Mouse (Mus musculus): Measurements from ENCODE around the gene Prex1. TPM values are rescaled to one million over a fixed set of nuclear protein-coding genes. Genes with fewer than 3 reads are reported as not detected.
"Not testable (repeated sequence)": the region's sequence is repeated elsewhere in the genome, so short reads cannot be mapped to it uniquely, and the experiment has no call there.

Gene Prex1
- polyA plus RNA-seq, 1 experiment: 4.7 TPM

DNA sequence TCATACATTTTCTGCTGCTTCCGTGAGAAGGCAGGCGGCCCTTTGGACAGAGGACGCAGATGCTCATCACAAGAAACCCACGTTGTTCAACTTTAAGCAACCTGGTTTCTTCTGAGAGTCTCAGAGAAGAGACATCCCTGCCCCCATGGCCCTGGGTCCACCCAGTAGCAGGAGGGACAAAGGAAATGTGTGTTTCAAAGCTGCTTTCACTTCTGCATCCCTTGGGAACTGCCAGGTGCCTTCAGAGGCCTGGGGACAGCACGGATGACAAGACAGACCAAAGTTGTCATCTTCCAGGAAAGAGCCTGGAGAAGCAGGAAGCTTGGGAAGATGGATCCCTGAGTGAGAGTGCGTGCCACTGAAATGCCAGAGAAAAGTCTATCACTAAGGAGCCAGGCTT is 27.8 kb upstream of the Prex1 start:
- peaks cover 4% of the 10 kb centered on the region; the same call in 1 of the 2 replicates for H3K27me3 ChIP-seq (ENCODE audit: control insufficient read depth)
- H3K4me3 ChIP-seq (replicated peaks): no peak overlapping the region
- no peaks in the 10 kb centered on the region for H3K9me3 ChIP-seq (ENCODE audit: control insufficient read depth, low read length)
- no peaks in the 10 kb centered on the region for H3K36me3 ChIP-seq (ENCODE audit: control insufficient read depth)
- peaks cover 11% of the 10 kb centered on the region for H3K4me1 ChIP-seq (ENCODE audit: control insufficient read depth)
- no peak for TF ChIP-seq TAL1 (IDR thresholded peaks at IDR 0.05; ENCODE audit: low read length)
- no peak for TF ChIP-seq GATA1 (IDR thresholded peaks at IDR 0.05; ENCODE audit: low read length)

DNA sequence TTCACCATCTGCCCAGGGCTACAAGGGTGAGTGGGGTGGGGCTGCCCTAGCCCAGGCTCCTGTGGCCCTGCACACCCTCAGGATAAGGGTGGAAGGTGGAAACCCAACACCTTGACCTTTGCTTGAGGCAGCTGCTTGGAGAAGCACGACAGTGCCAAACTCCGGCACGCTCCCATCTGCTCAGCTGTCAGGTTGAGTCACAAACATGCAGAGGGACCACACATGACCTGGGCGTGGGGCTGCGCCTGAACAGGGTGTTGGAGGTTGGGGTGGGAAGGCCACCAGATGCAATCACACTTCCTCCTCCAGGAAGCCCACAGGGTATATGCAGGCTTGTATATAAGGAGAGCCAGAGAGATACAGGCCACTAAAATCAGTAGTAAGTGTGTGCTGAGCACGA is 26.8 kb upstream of the Prex1 start:
- H3K36me3 ChIP-seq (ENCODE audit: control insufficient read depth): no peaks in the 10 kb centered on the region
- H3K27me3 ChIP-seq (ENCODE audit: control insufficient read depth): peaks cover 4% of the 10 kb centered on the region; the same call in 1 of the 2 replicates
- TF ChIP-seq TAL1 (IDR thresholded peaks at IDR 0.05; ENCODE audit: low read length) (no peak), GATA1 (IDR thresholded peaks at IDR 0.05; ENCODE audit: low read length) (no peak)
- no peak overlapping the region for H3K4me3 ChIP-seq (replicated peaks)
- peaks cover 2% of the 10 kb centered on the region; the same call in 1 of the 2 replicates for H3K4me1 ChIP-seq (ENCODE audit: control insufficient read depth)
- no peaks in the 10 kb centered on the region for H3K9me3 ChIP-seq (ENCODE audit: control insufficient read depth, low read length)

DNA sequence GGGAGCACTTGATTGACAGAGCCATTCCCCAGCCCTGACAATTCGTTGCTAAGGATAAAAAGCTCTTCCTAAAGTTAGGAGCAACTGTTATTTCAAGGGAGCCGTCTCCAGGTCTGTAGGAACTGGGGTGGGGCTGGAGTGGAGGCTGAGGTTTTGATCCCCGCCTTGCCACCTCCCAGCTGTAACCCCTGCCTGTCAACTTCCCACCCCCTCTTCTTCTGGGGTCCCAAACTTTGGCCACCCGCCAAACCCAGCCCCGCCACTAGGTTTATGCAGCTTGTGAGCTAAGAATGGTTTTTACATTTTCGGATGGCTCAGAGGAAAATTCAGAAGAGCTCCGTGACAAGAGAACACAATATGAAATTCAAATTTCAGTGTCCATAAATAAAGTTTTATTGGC is 23.7 kb upstream of the Prex1 start:
- Histone ChIP-seq H3K27me3 (ENCODE audit: control insufficient read depth) (peaks cover 4% of the 10 kb centered on the region; the same call in 1 of the 2 replicates), H3K4me3 (replicated peaks) (no peak overlapping the region), H3K36me3 (ENCODE audit: control insufficient read depth) (no peaks in the 10 kb centered on the region), H3K9me3 (ENCODE audit: control insufficient read depth, low read length) (no peaks in the 10 kb centered on the region), H3K4me1 (ENCODE audit: control insufficient read depth) (no peaks in the 10 kb centered on the region; the same call in 1 of the 2 replicates)
- TF ChIP-seq TAL1 (IDR thresholded peaks at IDR 0.05; ENCODE audit: low read length) (no peak), GATA1 (IDR thresholded peaks at IDR 0.05; ENCODE audit: low read length) (no peak)

DNA sequence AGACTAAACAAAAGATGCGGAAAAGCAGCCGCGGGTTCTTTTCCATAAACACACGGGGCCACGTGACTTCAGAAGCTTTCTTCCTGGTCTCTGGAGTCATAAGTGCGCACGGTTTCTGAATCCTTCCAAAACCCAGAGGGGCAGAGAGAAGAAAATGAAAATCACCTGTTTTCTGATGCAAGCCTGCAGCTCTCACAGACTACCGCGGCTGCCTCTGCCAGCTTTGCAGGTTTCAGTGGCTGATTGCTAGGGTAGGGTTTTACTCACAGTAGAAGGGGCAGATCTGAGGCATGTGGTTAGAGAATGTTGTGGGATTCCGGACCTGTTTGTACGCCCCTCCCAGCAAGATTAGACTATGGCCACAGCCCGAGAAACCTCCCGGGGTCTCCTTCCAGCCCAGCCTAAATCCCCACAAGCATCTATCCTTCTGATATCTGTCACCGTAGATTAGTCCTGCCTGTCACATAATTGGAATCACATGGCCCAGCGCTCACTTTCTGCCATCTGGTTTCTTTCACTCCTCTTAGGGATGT is 21.9 kb upstream of the Prex1 start:
- Histone ChIP-seq H3K4me1 (ENCODE audit: control insufficient read depth) (peaks cover 15% of the 10 kb centered on the region), H3K36me3 (ENCODE audit: control insufficient read depth) (no peaks in the 10 kb centered on the region), H3K9me3 (ENCODE audit: control insufficient read depth, low read length) (peaks cover 4% of the 10 kb centered on the region), H3K4me3 (replicated peaks) (no peak overlapping the region), H3K27me3 (ENCODE audit: control insufficient read depth) (peaks cover 2% of the 10 kb centered on the region; the same call in 1 of the 2 replicates)
- no peak for TF ChIP-seq TAL1 (IDR thresholded peaks at IDR 0.05; ENCODE audit: low read length)

DNA sequence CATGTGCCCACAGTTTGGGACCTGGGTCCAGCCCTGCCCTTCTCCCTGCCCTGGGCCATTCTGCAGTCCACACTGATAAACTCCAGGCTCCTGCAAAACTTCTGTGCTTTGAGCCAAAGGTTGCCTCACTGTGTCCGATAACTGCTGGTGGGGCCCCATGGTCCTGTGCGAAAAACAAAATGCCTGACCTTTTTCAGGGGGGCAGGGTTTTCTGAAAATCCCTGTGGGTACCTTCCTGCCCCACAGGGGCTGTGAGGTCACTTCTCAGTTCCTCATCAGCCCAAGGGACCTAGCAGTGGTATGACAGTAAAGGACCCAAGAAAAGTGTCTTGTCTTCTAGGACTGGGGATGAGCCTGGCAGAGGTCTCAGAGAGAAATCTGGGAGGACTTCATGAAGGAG is 19.2 kb upstream of the Prex1 start:
- Histone ChIP-seq H3K4me3 (replicated peaks) (no peak overlapping the region), H3K36me3 (ENCODE audit: control insufficient read depth) (no peaks in the 10 kb centered on the region), H3K9me3 (ENCODE audit: control insufficient read depth, low read length) (peaks cover 4% of the 10 kb centered on the region), H3K27me3 (ENCODE audit: control insufficient read depth) (no peaks in the 10 kb centered on the region), H3K4me1 (ENCODE audit: control insufficient read depth) (peaks cover 25% of the 10 kb centered on the region)
- no peak for TF ChIP-seq GATA1 (IDR thresholded peaks at IDR 0.05; ENCODE audit: low read length)
- TF ChIP-seq TAL1 (IDR thresholded peaks at IDR 0.05; ENCODE audit: low read length): no peak

DNA sequence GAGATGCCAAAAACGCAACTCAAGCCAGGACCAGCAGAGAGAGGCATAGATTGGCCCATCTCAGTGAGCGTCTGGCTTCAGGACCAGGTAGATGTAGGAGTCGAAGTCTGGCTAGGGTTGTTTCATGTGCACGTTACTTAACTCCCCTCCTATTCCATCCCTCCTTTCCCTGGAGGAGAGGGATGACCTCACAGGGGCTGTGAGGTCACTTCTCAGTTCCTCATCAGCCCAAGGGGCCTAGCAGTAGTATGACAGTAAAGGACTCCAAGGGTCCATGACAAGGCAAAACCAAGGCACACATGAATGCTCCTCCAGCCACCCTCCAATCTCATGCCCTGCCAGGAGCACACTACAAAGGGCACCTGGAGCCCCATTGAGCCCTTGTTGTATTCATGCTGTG is 18.5 kb upstream of the Prex1 start:
- no peak overlapping the region for H3K4me3 ChIP-seq (replicated peaks)
- TF ChIP-seq GATA1 (IDR thresholded peaks at IDR 0.05; ENCODE audit: low read length): no peak
- no peak for TF ChIP-seq TAL1 (IDR thresholded peaks at IDR 0.05; ENCODE audit: low read length)
- H3K36me3 ChIP-seq (ENCODE audit: control insufficient read depth): no peaks in the 10 kb centered on the region
- H3K9me3 ChIP-seq (ENCODE audit: control insufficient read depth, low read length): peaks cover 4% of the 10 kb centered on the region
- H3K27me3 ChIP-seq (ENCODE audit: control insufficient read depth): no peaks in the 10 kb centered on the region
- peaks cover 28% of the 10 kb centered on the region for H3K4me1 ChIP-seq (ENCODE audit: control insufficient read depth)

DNA sequence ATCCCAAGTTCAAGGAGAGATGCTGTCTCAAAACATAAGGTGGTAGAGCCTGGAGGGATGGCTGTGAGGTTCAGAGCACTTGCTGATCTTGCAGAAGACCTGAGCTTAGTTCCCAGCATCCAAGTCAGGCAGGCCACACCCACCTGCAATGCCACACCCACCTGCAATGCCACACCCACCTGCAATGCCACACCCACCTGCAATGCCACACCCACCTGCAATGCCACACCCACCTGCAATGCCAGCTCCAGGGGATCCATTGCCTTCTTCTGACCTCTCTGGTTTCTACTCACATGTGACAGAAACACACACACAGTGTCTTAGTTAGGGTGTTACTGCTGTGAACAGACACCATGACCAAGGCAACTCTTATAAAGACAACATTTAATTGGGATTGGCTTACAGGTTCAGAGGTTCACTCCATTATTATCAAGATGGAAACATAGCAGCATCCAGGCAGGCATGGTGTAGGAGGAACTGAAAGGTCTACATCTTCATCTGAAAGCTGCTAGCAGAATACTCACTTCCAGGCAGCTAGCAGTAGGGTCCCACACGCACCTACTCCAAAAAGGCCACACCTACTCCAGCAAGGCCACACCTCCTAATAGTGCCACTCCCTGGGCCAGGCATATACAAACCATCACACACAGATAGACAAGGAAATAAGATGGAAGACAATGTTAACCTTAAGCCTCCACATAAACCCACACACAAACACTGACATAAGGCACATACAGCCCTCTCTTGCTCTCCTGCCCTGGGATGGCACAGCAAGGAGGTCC is 17.7 kb upstream of the Prex1 start:
- not testable (repeated sequence) for H3K9me3 ChIP-seq (ENCODE audit: control insufficient read depth, low read length); H3K4me3 ChIP-seq (replicated peaks); H3K36me3 ChIP-seq (ENCODE audit: control insufficient read depth); H3K27me3 ChIP-seq (ENCODE audit: control insufficient read depth)
- H3K4me1 ChIP-seq (ENCODE audit: control insufficient read depth): peaks cover 28% of the 10 kb centered on the region

DNA sequence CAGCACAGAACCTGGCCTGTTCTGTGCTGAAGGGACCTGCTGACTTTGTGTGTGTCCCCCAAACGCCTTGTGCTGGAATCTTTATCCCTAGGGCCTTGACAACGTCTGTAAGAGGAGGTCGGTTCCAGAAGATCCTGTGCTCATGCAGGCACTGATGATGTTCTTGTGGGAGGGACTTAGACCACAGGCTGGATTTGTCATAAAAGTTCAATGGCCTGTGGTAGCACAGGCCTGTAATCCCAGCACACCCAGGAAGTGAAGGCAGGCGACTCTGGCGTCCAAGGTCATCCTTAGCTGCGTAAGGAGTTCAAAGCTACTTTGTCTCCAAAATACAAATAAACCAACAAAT is 16.9 kb upstream of the Prex1 start:
- Histone ChIP-seq H3K36me3 (ENCODE audit: control insufficient read depth) (no peaks in the 10 kb centered on the region), H3K4me1 (ENCODE audit: control insufficient read depth) (peaks cover 28% of the 10 kb centered on the region), H3K27me3 (ENCODE audit: control insufficient read depth) (no peaks in the 10 kb centered on the region; the same call in 1 of the 2 replicates), H3K9me3 (ENCODE audit: control insufficient read depth, low read length) (peaks cover 4% of the 10 kb centered on the region), H3K4me3 (replicated peaks) (no peak overlapping the region)
- TF ChIP-seq TAL1 (IDR thresholded peaks at IDR 0.05; ENCODE audit: low read length) (no peak), GATA1 (IDR thresholded peaks at IDR 0.05; ENCODE audit: low read length) (no peak)

DNA sequence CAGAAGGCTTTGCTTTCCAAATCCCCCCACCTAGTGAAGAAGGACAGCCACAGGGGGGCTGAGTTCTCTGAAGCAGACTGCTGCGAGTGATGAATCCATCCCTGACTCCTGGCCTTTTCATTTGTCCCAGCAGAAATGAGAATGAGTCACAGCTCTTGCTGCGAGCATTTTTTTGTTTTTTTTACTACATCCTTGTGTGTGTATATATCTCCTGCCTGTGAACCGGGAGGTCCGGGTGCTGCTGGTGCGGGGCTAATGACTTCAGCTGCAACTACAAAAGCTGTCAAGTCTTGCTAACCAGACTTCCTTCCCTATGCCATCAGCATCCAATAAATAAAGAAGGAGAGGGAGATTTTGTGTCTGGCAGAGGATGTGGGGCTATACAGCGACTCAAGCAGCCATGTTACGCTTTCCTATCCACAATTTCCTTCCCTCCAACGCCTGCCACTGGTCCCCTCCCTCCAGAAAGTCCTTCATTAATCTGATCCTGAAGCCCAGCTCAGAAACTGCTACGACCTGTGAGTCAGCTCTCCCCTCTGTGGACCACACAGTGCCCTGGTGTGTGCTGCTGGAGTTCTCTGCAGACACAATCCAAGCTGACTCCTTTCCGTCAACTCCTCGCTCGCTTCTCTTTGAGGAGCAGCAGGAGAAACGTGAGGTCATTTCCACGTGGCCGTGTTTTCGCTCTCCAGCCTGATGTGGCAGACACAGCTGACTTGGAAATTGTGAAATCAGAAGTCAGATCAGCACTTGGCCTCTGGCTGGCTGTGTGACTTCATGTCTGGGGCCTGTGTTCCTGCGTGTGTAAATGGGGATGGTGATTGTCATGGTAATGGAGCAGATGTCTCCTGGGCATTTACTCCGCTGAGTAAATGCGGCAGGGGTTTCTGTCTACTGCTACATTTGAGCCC is 16.3 kb upstream of the Prex1 start:
- Histone ChIP-seq H3K36me3 (ENCODE audit: control insufficient read depth) (no peaks in the 10 kb centered on the region), H3K4me1 (ENCODE audit: control insufficient read depth) (peaks cover 28% of the 10 kb centered on the region), H3K4me3 (replicated peaks) (no peak overlapping the region), H3K9me3 (ENCODE audit: control insufficient read depth, low read length) (peaks cover 4% of the 10 kb centered on the region), H3K27me3 (ENCODE audit: control insufficient read depth) (no peaks in the 10 kb centered on the region; the same call in 1 of the 2 replicates)
- TF ChIP-seq GATA1 (IDR thresholded peaks at IDR 0.05; ENCODE audit: low read length) (no peak), TAL1 (IDR thresholded peaks at IDR 0.05; ENCODE audit: low read length) (no peak)

All from erythroblast, embryonic 14.5 days (primary cell).